Mouse (Mus musculus): ENCODE measurements around the gene Nmnat2. TPM values are rescaled to one million over a fixed set of nuclear protein-coding genes. Genes with fewer than 3 reads are reported as not detected.

The Nmnat2 gene
- 1 to 10 TPM; 3.0 to 4.1 TPM for total RNA-seq (2023)

DNA sequence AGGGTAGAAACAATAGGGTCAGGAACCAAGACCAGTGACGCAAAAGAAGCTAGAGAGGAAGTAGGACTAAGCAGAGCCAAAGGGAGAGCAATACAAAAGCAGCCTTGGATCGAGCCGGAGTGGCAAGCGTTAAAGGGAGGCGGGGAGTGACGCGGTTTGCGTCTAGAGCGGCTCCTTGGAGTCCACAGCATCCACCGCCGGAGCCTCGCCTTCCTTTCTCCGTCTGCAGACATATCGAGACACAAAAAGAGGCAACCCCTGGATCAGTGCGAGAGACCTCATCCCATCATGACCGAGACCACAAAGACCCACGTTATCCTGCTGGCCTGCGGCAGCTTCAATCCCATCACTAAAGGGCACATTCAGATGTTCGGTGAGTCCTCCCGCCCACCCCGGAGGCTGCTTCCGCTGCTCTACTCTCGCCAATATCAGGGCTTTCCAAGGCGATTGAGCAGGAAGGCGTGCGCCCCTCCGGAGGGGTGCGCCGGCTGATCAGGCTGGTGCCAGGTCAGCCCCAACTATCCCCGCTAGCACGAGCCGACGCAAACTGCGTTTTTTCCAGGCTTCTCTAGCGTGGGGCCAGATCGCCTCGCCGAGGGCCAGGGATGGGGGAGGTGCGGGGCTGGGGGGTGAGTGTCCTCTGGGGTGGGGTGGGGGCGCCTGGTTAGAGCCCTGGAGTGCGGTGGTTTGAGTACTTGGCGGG lies at the start of gene Nmnat2:
Gene Nmnat2 (plus strand): TSS at position 173 of the 703 bp plus-strand sequence.

Other genes starting within 250 kb of the Nmnat2 start
- not detected for gene Apobec4, start 204.4 kb upstream of the Nmnat2 start, total RNA-seq (2023)
- gene Rgl1, start 188.6 kb upstream of the Nmnat2 start, total RNA-seq (2023): 1 to 10 TPM; 1.8 to 3.6 TPM
- 100 to 1,000 TPM; 235 to 257 TPM for gene Arpc5, start 188.5 kb upstream of the Nmnat2 start, total RNA-seq (2023)
- gene Ncf2, start 154.8 kb upstream of the Nmnat2 start, total RNA-seq (2023): 10 to 100 TPM in 1 of 2 experiments, 1 to 10 TPM in 1; 2.5 to 10.0 TPM
- 100 to 1,000 TPM; 119 to 135 TPM for gene Smg7, start 52.3 kb upstream of the Nmnat2 start, total RNA-seq (2023)
- not detected for gene Lamc2, start 231.5 kb downstream of the Nmnat2 start, total RNA-seq (2023)